Mouse (Mus musculus): Measurements from ENCODE around the gene Terf2ip. TPM values are rescaled to one million over a fixed set of nuclear protein-coding genes. Genes with fewer than 3 reads are reported as not detected.

Terf2ip gene
- polyA plus RNA-seq (2015; fragmentation: Nextera tagmentation; extraction: Ambion mirVana) = 28.5 and 29.1 TPM in 2 replicates

DNA sequence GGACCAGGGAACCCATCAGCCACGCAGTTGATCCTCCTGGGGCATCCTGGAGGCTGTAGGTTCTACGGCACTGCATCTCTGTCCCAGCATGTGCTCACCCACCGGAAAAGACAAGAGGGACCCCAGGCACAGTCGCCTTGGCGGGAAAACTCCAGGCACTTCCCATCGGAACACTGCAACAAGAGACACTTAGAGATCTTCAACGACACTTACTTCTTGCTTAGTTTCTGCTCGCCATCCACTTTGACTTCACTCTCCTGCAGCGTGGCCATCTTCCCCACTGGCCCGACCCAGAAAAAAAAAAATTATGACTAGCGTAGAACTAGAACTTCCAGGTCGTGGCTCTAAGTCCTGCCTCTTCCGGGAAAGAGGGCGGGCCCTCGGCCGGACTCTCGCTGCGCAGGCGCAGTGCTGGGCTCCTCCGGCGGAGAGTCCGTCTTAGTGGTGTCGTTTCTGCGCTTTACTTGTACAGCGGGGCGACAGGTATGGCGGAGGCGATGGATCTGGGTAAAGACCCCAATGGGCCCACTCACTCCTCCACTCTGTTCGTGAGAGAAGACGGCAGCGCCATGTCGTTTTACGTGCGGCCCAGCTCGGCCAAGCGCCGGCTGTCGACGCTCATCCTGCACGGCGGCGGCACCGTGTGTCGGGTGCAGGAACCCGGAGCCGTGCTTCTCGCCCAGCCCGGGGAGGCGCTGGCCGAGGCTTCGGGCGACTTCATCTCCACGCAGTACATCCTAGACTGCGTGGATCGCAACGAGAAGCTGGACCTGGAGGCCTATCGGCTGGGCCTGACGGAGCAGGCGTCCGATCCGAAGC, at the start of gene Terf2ip, which contains the start of gene Kars:
Gene Terf2ip, plus strand, starts transcription at position 402 of the 819 bp plus-strand sequence.
Gene Kars, minus strand, starts transcription at position 327 of the 819 bp plus-strand sequence.
- H3K36me3 ChIP-seq = peaks cover 29% of the 10 kb centered on the region
- peaks cover 23% of the 10 kb centered on the region for H3K4me1 ChIP-seq
- H3K9me3 ChIP-seq = no peaks in the 10 kb centered on the region
- under 1% methylated on average over 61 of the region's 61 CpGs for WGBS
- H3K4me3 ChIP-seq = peak within 1 kb of the TSS; percentile 96
- no peaks in the 10 kb centered on the region for H3K27me3 ChIP-seq
- H3K4me2 ChIP-seq (replicated peaks) = peak within 1 kb of the TSS; percentile 93
- H3K27ac ChIP-seq = peak within 1 kb of the TSS; percentile 88
- peak; percentile 94 for ATAC-seq (ENCODE audit: low FRiP score, low read depth)
- peak within 1 kb of the TSS; percentile 92 for H3K9ac ChIP-seq

DNA sequence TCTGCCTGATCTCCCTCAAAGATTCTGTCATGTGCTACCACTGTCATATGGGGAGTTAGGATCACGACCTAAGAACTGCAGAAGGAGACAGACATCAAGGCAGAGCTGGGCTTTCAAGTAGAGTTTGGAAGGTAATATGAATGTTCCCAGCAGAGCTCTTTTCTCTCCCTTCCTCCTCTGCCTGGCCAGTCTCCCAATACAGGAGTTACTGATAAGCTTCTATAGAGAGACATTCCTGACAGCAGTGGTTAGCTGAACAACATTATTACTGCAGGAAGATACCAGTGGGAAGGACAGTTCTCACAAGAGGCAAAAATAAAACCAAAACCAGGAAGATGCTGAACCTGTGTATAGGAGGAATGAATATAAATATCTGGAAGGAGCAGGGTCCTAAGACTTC, 48.6 kb upstream of the Terf2ip start:
- 72% methylated on average over 1 of the region's 1 CpGs for WGBS
- no peak overlapping the region for H3K4me2 ChIP-seq (replicated peaks)

DNA sequence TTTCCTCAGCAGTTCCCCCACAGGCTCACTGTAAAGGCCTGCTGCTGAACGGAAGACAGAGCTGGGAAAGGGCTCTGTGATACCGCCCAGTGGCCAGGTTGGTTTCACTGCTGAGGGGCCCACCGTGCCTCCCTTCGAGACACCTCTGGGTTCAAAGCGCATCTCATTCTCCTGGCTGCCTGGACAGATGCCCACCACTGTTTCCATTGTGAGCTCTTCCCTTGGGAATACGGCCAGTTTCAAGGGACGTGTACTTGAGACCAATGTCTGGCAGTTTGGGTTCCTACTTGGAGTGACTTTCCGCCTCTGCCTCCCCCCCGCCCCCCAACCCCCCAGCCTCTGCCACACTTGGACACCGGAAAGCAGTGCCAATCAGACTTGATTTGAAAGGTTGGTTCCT, 48.1 kb upstream of the Terf2ip start:
- no peak overlapping the region for H3K27ac ChIP-seq
- no peaks in the 10 kb centered on the region for H3K9me3 ChIP-seq
- peaks cover 18% of the 10 kb centered on the region for H3K36me3 ChIP-seq
- ATAC-seq (ENCODE audit: low FRiP score, low read depth) = no peak
- H3K4me3 ChIP-seq = no peak overlapping the region
- no peaks in the 10 kb centered on the region for H3K27me3 ChIP-seq
- no peak overlapping the region; the same call in 1 of the 2 replicates for H3K9ac ChIP-seq
- no peak overlapping the region for H3K4me2 ChIP-seq (replicated peaks)
- H3K4me1 ChIP-seq = peaks cover 4% of the 10 kb centered on the region; the same call in 1 of the 2 replicates
- 72% methylated on average over 10 of the region's 10 CpGs for WGBS

More for the DNA sequence above, 48.6 kb upstream of the Terf2ip start:
- Histone ChIP-seq H3K4me1 (no peaks in the 10 kb centered on the region), H3K27me3 (no peaks in the 10 kb centered on the region), H3K9ac (no peak overlapping the region), H3K36me3 (peaks cover 21% of the 10 kb centered on the region), H3K27ac (no peak overlapping the region), H3K4me3 (no peak overlapping the region), H3K9me3 (no peaks in the 10 kb centered on the region)
- ATAC-seq (ENCODE audit: low FRiP score, low read depth) = no peak

DNA sequence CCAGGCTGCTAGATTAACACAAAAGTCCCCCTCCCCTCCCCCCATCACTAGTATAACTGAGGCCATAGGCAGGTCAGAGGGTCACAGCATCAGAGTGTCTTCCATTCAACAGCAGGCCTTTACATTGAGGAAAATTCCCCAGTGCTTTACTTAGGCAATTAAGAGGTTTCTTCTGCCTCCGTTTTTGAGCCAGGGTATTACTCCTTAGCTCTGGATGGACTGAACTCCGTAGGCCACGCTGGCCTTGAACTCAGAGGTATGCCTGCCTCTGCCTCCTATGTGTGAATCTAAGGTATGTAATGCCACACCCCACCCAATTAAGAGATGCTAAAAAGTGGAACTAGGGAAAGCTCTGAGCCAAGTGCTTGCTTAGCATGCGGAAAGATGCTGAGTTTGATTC, 47.7 kb upstream of the Terf2ip start:
- no peak overlapping the region for H3K4me3 ChIP-seq
- H3K9me3 ChIP-seq = no peaks in the 10 kb centered on the region
- H3K4me2 ChIP-seq (replicated peaks) = no peak overlapping the region
- H3K4me1 ChIP-seq = peaks cover 8% of the 10 kb centered on the region; the same call in 1 of the 2 replicates
- no peak for ATAC-seq (ENCODE audit: low FRiP score, low read depth)
- no peak overlapping the region for H3K27ac ChIP-seq
- H3K27me3 ChIP-seq = no peaks in the 10 kb centered on the region
- WGBS = 85% methylated on average over 4 of the region's 4 CpGs
- no peak overlapping the region for H3K9ac ChIP-seq
- H3K36me3 ChIP-seq = peaks cover 13% of the 10 kb centered on the region

DNA sequence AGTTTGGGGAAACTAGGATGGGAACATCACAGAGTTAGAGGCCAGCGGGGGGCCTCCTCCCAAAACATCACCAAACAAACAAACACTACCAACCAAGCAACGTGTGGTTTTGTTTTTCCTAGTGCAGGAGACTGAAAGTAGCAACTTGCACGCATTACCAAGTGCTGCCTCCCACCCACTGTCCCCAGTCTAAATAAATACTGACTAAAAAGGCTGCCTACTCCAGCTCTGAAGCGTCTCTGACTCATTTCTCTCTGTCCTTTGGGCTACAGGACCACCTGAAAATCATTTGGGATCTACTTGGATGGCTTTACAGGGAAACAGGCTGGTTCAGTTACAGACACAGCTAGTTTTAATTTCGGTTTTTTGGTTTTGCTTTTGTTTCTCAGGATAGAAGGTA, 46.8 kb upstream of the Terf2ip start:
- no peak overlapping the region for H3K27ac ChIP-seq
- no peak overlapping the region for H3K4me3 ChIP-seq
- H3K9me3 ChIP-seq = no peaks in the 10 kb centered on the region
- no peak overlapping the region for H3K4me2 ChIP-seq (replicated peaks)
- no peak overlapping the region for H3K9ac ChIP-seq
- WGBS = 50% methylated on average over 5 of the region's 5 CpGs
- ATAC-seq (ENCODE audit: low FRiP score, low read depth) = no peak
- H3K36me3 ChIP-seq = peaks cover 12% of the 10 kb centered on the region
- H3K27me3 ChIP-seq = no peaks in the 10 kb centered on the region
- H3K4me1 ChIP-seq = peaks cover 8% of the 10 kb centered on the region; the same call in 1 of the 2 replicates

DNA sequence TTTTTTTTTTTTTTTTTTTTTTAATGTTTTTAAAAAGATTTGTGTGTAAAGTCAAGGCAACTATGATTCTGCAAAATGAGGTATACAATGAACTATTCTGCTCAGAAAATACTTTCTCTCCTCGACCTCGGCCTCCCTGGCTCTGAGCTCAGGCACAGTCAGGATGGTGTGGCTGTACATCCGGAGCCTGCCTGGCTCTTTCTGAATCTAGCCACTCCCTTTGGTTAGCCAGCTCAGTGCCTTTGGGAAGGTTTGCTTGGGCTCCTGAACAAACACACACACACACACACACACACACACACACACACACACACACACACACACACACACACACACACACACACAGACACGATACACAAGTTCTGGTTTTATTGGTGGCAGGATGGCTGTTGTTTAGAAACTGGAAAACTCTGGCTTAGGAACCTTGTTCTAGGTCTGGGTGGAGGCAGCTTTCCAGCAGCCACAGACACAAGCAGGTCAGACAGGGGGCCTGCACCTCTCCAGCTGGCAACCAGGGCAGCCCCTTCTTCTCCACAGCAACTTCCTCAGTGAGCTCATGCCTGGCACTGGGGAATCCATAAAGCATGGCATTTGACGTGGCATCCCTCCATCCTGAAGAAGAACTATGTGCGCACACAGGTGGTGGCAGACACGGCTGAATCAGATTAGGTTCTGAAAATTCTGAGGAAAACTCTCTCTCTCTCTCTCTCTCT, 46.2 kb upstream of the Terf2ip start:
- 58% methylated on average over 7 of the region's 7 CpGs for WGBS

DNA sequence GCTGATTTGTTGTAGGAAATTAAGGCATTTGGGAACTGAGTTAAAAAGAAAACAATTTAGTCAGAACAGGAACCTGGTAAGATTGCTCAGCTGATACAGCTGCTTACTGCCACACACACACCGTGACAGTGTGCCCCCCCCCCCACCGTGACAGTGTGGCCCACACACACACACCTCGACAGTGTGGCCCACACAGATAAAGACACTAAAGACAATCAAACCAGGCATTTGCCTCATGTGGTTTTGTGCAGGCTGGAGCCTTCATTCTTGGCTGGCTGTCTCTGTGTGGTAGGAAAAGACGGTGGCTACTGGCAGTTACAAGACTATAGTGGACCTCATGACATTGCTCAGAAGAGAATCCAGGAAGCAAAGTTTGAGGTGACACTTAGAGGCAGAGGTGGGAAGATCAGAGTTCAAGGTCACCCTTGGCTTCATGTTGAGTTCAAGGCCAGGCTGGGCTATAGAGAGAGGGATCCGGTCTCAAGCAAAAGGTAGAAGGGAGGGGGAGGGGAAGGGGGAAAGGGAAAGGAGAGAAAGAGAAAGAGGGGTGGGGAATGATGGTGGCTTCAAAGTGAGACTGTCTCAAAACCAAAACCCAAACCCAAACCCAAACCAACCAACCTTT, 43.8 kb upstream of the Terf2ip start:
- Histone ChIP-seq H3K27me3 (no peaks in the 10 kb centered on the region), H3K9ac (no peak overlapping the region), H3K4me1 (peaks cover 8% of the 10 kb centered on the region; the same call in 1 of the 2 replicates), H3K36me3 (peaks cover 23% of the 10 kb centered on the region), H3K9me3 (no peaks in the 10 kb centered on the region), H3K4me3 (no peak overlapping the region), H3K27ac (no peak overlapping the region), H3K4me2 (replicated peaks) (no peak overlapping the region)
- WGBS = 90% methylated on average over 5 of the region's 5 CpGs
- ATAC-seq (ENCODE audit: low FRiP score, low read depth) = no peak

More for the DNA sequence above, 46.2 kb upstream of the Terf2ip start:
- Histone ChIP-seq H3K36me3 (peaks cover 8% of the 10 kb centered on the region), H3K9ac (no peak overlapping the region), H3K4me3 (no peak overlapping the region), H3K27me3 (no peaks in the 10 kb centered on the region), H3K4me2 (replicated peaks) (no peak overlapping the region), H3K27ac (no peak overlapping the region), H3K4me1 (peaks cover 8% of the 10 kb centered on the region; the same call in 1 of the 2 replicates), H3K9me3 (no peaks in the 10 kb centered on the region)
- no peak for ATAC-seq (ENCODE audit: low FRiP score, low read depth)

DNA sequence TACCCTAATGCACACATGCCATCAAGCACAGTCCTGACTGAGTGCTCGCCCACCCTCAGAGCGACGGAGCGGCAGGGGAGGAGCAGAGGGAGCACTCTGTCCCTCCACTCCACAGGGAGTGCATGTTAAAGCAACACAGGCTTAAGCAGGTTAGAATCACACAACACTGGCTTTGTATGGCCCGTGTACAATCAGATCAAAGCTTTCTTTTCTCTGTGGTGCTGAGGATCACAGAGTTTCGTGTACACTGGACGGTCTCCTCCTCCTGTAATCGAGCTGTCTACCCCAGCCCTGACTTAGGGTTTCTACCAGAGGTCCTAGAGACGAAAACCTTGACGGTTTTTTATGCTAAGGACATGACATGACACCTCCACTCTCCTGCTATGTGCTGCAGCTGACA, 42.7 kb upstream of the Terf2ip start:
- Histone ChIP-seq H3K4me3 (no peak overlapping the region), H3K4me1 (peaks cover 8% of the 10 kb centered on the region; the same call in 1 of the 2 replicates), H3K4me2 (replicated peaks) (no peak overlapping the region), H3K9me3 (no peaks in the 10 kb centered on the region; the same call in 1 of the 2 replicates), H3K9ac (no peak overlapping the region), H3K27ac (no peak overlapping the region), H3K27me3 (no peaks in the 10 kb centered on the region), H3K36me3 (peaks cover 31% of the 10 kb centered on the region)
- no peak for ATAC-seq (ENCODE audit: low FRiP score, low read depth)
- 87% methylated on average over 10 of the region's 10 CpGs for WGBS

DNA sequence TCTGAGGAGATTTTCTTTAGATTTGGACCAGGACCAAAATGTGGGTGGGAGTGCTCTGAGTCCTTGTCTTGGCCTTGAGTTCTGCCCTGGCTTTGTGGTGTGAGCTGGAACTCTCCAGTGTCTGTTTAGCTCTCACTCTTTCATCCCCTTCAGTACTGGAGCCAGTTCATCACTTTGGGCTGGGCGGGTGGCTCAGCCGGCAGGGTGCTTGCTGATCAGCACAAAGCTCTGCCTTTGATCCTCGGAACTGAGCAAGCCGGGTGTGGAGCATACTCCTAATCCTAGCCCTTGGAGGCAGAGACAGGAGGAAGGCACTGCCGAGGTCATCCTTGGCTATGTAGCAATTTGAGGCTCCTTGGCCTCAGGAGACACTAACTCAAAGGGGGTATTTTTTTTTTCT, 42.2 kb upstream of the Terf2ip start:
- Histone ChIP-seq H3K27ac (no peak overlapping the region), H3K27me3 (no peaks in the 10 kb centered on the region), H3K36me3 (peaks cover 35% of the 10 kb centered on the region), H3K9ac (no peak overlapping the region), H3K4me1 (peaks cover 8% of the 10 kb centered on the region; the same call in 1 of the 2 replicates), H3K4me2 (replicated peaks) (no peak overlapping the region), H3K4me3 (no peak overlapping the region), H3K9me3 (peaks cover under 1% of the 10 kb centered on the region; the same call in 1 of the 2 replicates)
- ATAC-seq (ENCODE audit: low FRiP score, low read depth) = no peak
- 36% methylated on average over 5 of the region's 5 CpGs for WGBS

DNA sequence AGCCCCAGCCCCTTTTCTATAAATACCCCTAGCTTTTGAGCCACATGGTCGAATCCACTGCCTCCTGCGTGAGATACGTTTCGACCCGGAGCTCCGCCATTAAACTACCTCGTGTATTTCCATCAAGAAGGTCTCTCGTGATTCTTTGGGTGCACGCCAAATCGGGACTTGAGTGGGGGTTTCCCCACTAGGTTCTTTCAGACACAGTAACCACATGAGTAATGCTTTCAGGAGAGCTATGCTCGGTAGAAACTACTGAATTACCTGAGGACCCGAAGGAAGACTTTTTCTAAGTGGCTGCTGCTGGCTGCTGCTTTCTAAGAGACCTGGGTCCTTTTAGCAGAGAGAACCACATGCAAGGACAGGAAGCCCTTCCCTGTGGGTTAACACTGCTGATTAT, 37.1 kb upstream of the Terf2ip start:
- ATAC-seq (ENCODE audit: low FRiP score, low read depth) = no peak
- 95% methylated on average over 12 of the region's 12 CpGs for WGBS
- H3K4me2 ChIP-seq (replicated peaks) = no peak overlapping the region
- H3K4me1 ChIP-seq = no peaks in the 10 kb centered on the region
- no peak overlapping the region for H3K27ac ChIP-seq
- no peaks in the 10 kb centered on the region for H3K27me3 ChIP-seq
- H3K36me3 ChIP-seq = peaks cover 70% of the 10 kb centered on the region
- no peak overlapping the region for H3K9ac ChIP-seq
- no peak overlapping the region for H3K4me3 ChIP-seq
- H3K9me3 ChIP-seq = peaks cover 4% of the 10 kb centered on the region; the same call in 1 of the 2 replicates

DNA sequence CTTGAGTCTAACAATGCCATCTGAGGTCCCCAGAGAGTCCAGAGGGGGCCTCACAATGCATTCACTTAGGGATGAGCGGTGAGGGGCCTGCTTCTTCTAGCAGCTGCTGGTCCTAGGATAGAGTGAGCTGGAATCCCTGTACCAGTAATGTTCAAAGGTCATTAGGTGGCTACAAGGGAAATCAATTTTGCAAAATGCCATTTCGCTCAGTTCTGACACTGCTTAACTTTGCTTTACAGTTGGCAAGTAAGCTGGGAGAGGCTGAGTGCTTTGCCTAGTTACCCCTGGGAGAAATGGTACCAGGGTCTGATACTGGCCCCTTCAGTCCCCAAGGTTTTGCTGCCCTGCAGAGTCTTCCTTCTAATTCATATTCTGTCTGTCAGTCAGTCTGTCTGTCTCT, 35.5 kb upstream of the Terf2ip start:
- H3K9me3 ChIP-seq = peaks cover 4% of the 10 kb centered on the region; the same call in 1 of the 2 replicates
- 88% methylated on average over 2 of the region's 2 CpGs for WGBS
- ATAC-seq (ENCODE audit: low FRiP score, low read depth) = no peak
- no peaks in the 10 kb centered on the region for H3K4me1 ChIP-seq
- no peak overlapping the region for H3K4me2 ChIP-seq (replicated peaks)
- no peak overlapping the region for H3K27ac ChIP-seq
- H3K27me3 ChIP-seq = no peaks in the 10 kb centered on the region
- H3K4me3 ChIP-seq = no peak overlapping the region
- peaks cover 73% of the 10 kb centered on the region for H3K36me3 ChIP-seq
- H3K9ac ChIP-seq = no peak overlapping the region

DNA sequence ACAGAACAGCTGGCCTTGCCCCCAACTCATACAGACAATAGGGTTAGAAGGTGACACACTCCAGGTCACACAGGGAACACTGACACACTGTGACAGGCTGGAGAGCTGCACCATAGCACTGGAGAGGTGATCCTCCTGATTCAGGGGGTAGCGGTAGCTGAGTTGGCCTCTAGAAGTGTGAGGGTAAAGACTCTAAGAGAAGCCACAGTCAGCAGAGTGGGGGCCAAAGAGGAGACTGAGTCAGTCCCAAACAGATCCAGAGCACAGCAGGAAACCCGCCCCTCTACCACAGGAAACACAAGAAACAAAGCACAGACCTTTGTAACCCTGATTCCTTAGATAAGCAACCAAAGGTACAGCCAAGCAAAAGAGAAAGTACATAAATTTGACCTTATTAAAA, 34.9 kb upstream of the Terf2ip start:
- H3K27me3 ChIP-seq = no peaks in the 10 kb centered on the region
- WGBS = 95% methylated on average over 2 of the region's 2 CpGs
- H3K36me3 ChIP-seq = peaks cover 68% of the 10 kb centered on the region

More for the DNA sequence above, 34.9 kb upstream of the Terf2ip start:
- Histone ChIP-seq H3K27ac (no peak overlapping the region), H3K9me3 (peaks cover 4% of the 10 kb centered on the region; the same call in 1 of the 2 replicates), H3K9ac (no peak overlapping the region), H3K4me1 (no peaks in the 10 kb centered on the region), H3K4me2 (replicated peaks) (no peak overlapping the region), H3K4me3 (no peak overlapping the region)
- no peak for ATAC-seq (ENCODE audit: low FRiP score, low read depth)

Data from limb, embryonic 13.5 days (tissue).